Mouse (Mus musculus) testis, postnatal 14 days (tissue): ENCODE measurements around the gene Dusp15.

Experiments
- DNase-seq: peaks from one replicate; pipeline ENCODE4 v3.0.0; 2021; ENCODE audit warnings: low spot score

The Dusp15 gene

GRCm38 (mm10) chr2:152951065-152951849, at the start of gene Dusp15:
Gene Dusp15 (minus strand): TSS chr2:152951698.
- peak; percentile 66 for DNase-seq

- no peak for DNase-seq
Measured at GRCm38 (mm10) chr2:152997046-152997445, 45.5 kb upstream of the Dusp15 start.

- no peak for DNase-seq
Measured at GRCm38 (mm10) chr2:152991529-152991928, 40.0 kb upstream of the Dusp15 start.

GRCm38 (mm10) chr2:152985582-152985981, 34.1 kb upstream of the Dusp15 start:
- no peak for DNase-seq

DNA sequence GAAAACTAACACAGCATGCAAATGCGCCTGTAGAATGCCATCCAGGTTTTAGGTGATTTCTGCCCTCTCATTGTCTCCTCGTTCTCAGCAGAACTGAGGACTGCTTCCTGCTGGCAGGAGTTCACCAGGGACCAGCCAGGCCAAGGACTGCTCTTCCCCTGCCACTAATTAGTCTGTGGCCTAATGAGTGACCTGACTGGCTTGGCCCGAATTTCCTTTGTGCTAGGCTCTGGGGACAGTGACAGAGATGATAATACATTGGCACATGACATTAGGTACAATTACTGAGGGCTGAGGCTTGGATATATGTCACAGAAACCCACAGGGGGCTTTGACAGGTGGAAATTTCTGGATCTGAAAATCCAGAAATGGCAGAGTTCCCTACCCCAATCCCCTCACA, 25.5 kb upstream of the Dusp15 start:
- no peak for DNase-seq

DNA sequence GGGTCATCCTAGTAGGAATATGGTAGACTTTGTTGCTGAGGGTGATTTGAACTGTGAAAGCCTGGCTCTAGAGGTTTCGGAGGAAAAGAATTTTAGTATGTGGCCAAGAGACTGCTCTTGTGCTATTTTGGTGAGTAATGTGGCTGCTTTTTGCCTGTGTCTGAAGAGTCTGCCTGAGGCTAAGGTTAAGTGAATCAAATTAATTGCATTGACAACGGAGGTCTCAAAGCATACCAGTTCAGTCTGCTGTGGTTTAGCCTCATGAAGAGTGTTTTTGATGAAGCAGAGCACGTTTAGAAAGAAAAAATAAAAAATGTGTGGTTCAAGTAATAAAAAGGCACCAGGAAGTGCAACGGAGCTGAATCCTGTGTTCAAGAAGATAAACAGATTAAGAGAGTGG, 14.1 kb upstream of the Dusp15 start:
- no peak for DNase-seq

- DNase-seq: peak; percentile 83
Measured at GRCm38 (mm10) chr2:152962091-152962793, 10.7 kb upstream of the Dusp15 start, which contains the start of gene Ttll9. Gene Ttll9 (plus strand): TSS chr2:152962485.

DNA sequence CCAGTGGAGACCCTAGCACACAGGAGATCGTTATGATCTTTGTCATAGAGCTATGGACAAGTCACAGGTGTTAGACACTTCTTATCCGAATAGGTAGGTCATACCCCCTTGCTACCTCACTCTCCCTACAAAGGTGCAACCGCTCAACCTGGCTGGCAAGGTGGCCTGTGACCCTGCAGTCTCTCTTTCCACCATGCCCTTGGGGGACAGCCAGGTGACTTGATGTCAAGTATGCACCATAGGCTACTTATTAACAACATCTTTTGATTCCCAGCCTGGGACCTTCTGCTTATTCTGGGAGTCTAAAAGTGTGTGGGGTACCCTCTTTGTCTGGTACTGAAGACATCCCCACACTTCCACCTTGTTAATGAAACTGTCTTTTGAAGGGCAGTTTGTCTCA, 6.6 kb upstream of the Dusp15 start:
- DNase-seq: no peak

- DNase-seq: peak; percentile 63
Measured at GRCm38 (mm10) chr2:152951850-152952720, 587 bp upstream of the Dusp15 start.

GRCm38 (mm10) chr2:152950358-152951064, 987 bp downstream of the Dusp15 start:
- peak; percentile 40 for DNase-seq

GRCm38 (mm10) chr2:152948438-152949020, 3.0 kb downstream of the Dusp15 start:
- no peak for DNase-seq

DNA sequence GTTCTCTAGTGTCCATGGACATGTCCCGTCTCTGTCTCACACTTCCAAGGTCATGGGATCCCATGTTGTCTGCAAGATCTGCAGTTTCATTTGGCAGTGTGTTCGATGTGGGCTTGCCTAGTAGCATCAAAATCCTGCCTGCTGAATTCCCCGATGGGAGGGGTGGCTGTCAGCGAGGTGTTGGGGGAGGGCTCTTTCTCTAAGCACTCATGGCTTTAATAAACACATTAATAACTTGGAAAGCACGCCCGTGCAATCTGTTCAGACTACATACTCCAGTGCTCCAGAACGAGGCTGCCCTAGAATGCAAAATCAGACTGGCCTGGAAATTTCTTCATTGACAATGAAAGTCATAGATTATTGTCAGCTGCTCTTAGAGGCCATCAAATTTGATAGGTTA, 4.4 kb downstream of the Dusp15 start:
- DNase-seq: no peak

- no peak for DNase-seq
Measured at GRCm38 (mm10) chr2:152944013-152944412, 7.5 kb downstream of the Dusp15 start.

DNA sequence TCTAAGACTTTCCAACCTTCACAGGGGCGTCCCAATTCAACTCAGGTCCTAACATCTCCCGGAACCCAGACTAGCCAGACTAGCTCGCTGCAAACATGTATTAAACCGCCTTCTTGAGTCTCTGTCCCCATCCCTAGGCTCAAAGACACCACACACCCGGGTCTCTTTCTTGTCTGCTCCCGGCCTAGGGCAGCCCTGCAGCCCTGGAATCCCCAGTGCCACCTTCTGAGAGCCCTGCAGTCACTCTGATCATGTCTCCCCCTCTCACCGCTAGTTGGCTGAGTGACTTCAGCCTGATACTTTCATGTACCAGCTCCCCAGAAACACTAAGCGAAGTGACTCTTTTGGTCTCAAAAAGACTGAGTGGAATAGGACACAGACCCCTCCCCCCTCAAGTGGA, 7.9 kb downstream of the Dusp15 start:
- no peak for DNase-seq

DNA sequence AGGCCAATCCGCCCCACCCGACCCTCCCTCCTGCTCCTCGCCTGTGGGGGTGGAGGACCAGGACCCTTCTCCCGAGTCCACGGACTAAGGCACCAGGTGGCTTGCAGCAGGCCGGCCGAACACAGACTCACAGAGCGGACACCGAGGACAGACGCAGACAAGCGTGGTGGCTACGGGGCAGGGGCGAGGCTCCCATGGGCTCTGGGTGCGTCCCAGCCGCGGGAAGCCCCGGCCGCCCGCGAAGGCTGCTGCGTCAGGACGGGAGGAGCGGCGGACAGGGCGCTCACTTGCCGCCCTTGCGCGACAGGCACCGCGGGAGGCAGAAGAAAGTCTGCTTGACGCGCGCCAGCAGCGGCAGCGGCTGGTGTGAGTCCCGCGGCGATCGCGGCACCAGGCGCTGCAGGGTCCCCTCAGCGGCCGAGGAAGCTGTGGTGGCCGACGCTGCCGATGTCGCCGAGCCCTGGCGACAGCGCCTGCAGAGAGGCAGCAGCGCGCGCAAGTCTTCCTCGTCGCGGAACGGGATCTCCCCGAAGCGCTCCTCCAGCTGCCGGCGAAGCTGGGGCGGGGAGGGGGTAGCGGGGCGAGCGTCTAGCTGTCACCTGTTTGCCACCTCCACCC, 8.5 kb downstream of the Dusp15 start:
- no peak for DNase-seq

GRCm38 (mm10) chr2:152941776-152942175, 9.7 kb downstream of the Dusp15 start:
- DNase-seq: no peak

DNA sequence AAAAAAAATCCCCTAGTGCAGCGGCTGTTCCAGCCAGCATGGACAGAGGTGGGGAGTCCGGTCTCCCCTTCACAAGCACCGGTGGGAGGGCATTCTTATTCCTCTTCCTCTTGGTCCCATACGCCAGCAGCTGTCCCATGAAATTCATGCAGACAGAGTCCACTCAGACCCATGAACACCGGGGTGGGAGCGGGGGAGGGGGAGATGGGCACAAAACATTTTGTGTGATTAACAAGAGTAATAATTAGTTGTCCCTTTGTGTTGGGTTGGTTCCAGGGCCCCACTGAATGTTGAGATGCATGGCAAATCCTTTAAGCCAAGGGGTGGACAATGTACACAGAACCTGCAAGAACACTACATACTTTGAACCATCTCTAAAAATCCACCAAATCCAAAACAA, 10.4 kb downstream of the Dusp15 start:
- DNase-seq: no peak

GRCm38 (mm10) chr2:152939846-152940245, 11.7 kb downstream of the Dusp15 start:
- DNase-seq: peak; percentile 53

DNA sequence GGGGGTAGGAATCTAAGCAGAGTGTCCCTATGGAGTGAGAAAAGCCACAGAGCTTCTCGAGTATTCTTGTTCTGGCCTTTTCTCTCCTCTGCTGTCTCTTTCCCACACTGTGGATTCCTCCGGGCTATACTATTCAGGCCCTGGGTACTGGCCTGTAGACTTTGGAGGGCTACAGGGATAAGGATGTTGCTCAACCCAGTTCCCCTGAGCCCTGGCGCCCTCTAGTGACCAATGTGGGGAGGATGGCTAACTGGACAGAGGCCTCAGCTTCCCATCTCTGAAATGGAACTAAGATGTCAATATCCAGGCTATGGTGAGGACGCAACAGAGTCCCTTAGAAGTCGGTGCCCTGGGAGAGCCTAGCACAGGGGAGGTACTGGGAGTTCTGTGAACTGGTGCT, 17.9 kb downstream of the Dusp15 start:
- DNase-seq: peak; percentile 62

GRCm38 (mm10) chr2:152933048-152933447, 18.4 kb downstream of the Dusp15 start, which contains the start of gene Foxs1:
Gene Foxs1 (minus strand): TSS chr2:152933208.
- peak; percentile 65 for DNase-seq
